Mouse (Mus musculus): Measurements from ENCODE around the gene Ccnb1ip1. TPM values are rescaled to one million over a fixed set of nuclear protein-coding genes. Genes with fewer than 3 reads are reported as not detected.
"Not testable (repeated sequence)": the region's sequence is repeated elsewhere in the genome, so short reads cannot be mapped to it uniquely, and the experiment has no call there.

Ccnb1ip1 gene
- polyA plus RNA-seq, 2 experiments: not detected

- H3K9me3 ChIP-seq (ENCODE audit: control insufficient read depth, low read length): no peaks in the 10 kb centered on the region
- ATAC-seq (ENCODE audit: insufficient read depth) (no peak), DNase-seq (ENCODE audit: low read depth in 3 of 3, low spot score in 3 of 3) (no peak)
- H3K27me3 ChIP-seq (ENCODE audit: control insufficient read depth, insufficient read depth, low read length): no peaks in the 10 kb centered on the region
- H3K27ac ChIP-seq: no peak overlapping the region
- H3K4me2 ChIP-seq (ENCODE audit: low read depth): no peak overlapping the region
- no peaks in the 10 kb centered on the region for H3K36me3 ChIP-seq (replicated peaks; ENCODE audit: control insufficient read depth, insufficient read depth, low read depth)
- H3K9ac ChIP-seq (replicated peaks): no peak overlapping the region
- WGBS (ENCODE audit: insufficient replicate concordance): 64% methylated on average over 3 of the region's 3 CpGs
- TF ChIP-seq EP300 (IDR thresholded peaks at IDR 0.05; ENCODE audit: low read depth) (no peak), CTCF (IDR thresholded peaks at IDR 0.05; ENCODE audit: low read depth) (no peak)
- H3K4me1 ChIP-seq (replicated peaks; ENCODE audit: control insufficient read depth in 2 of 2, insufficient read depth in 2 of 2, low read length in 1 of 2): no peaks in the 10 kb centered on the region
- H3K4me3 ChIP-seq (ENCODE audit: insufficient read depth in 1 of 2, low read depth in 2 of 2, low read length in 2 of 2): no peak overlapping the region
Observed at GRCm38 (mm10) chr14:50829878-50830277, 22.3 kb upstream of the Ccnb1ip1 start.

DNA sequence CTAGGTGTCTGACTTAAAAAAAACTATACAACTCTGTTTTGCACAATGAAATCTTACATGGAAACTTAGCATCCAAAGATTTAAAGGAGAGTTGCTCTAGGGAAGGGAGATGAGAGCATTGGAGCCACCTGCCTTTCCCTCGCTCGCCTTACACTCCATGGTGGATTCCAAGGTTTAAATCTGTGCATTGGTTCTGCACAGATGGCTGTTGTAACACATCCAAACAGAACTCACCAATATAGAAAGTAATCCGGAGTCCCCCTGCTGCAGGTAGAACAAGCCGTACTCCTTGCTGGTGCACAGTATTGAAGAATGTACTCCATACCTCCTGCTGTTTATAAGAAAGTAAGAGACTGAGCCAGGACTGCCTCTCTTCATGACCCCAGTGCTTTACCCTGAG is 19.0 kb upstream of the Ccnb1ip1 start:
- Histone ChIP-seq H3K4me3 (ENCODE audit: insufficient read depth in 1 of 2, low read depth in 2 of 2, low read length in 2 of 2) (no peak overlapping the region), H3K27me3 (ENCODE audit: control insufficient read depth, insufficient read depth, low read length) (no peaks in the 10 kb centered on the region), H3K4me2 (ENCODE audit: low read depth) (no peak overlapping the region), H3K9me3 (ENCODE audit: control insufficient read depth, low read length) (no peaks in the 10 kb centered on the region), H3K9ac (replicated peaks) (no peak overlapping the region), H3K4me1 (replicated peaks; ENCODE audit: control insufficient read depth in 2 of 2, insufficient read depth in 2 of 2, low read length in 1 of 2) (0 out of 4 replicates have a peak, but pooled peaks cover 0 to 2% of the 10 kb centered on the region in 2 experiments), H3K36me3 (replicated peaks; ENCODE audit: control insufficient read depth, insufficient read depth, low read depth) (peaks cover 2% of the 10 kb centered on the region; the same call in 1 of the 2 replicates), H3K27ac (no peak overlapping the region)
- WGBS (ENCODE audit: insufficient replicate concordance): 72% methylated on average over 4 of the region's 4 CpGs
- TF ChIP-seq CTCF (IDR thresholded peaks at IDR 0.05; ENCODE audit: low read depth): no peak
- TF ChIP-seq EP300 (IDR thresholded peaks at IDR 0.05; ENCODE audit: low read depth): no peak
- no peak for ATAC-seq (ENCODE audit: insufficient read depth)
- no peak for DNase-seq (ENCODE audit: low read depth in 3 of 3, low spot score in 3 of 3)

GRCm38 (mm10) chr14:50824219-50824618 is 16.7 kb upstream of the Ccnb1ip1 start:
- 0 out of 4 replicates have a peak, but pooled peaks cover 0 to 2% of the 10 kb centered on the region in 2 experiments for H3K4me1 ChIP-seq (replicated peaks; ENCODE audit: control insufficient read depth in 2 of 2, insufficient read depth in 2 of 2, low read length in 1 of 2)
- DNase-seq (ENCODE audit: low read depth in 3 of 3, low spot score in 3 of 3) (no peak), ATAC-seq (ENCODE audit: insufficient read depth) (no peak)
- H3K27ac ChIP-seq: no peak overlapping the region
- WGBS (ENCODE audit: insufficient replicate concordance): 49% methylated on average over 9 of the region's 9 CpGs
- H3K4me2 ChIP-seq (ENCODE audit: low read depth): no peak overlapping the region
- H3K9ac ChIP-seq (replicated peaks): no peak overlapping the region
- H3K27me3 ChIP-seq (ENCODE audit: control insufficient read depth, insufficient read depth, low read length): no peaks in the 10 kb centered on the region
- TF ChIP-seq CTCF (IDR thresholded peaks at IDR 0.05; ENCODE audit: low read depth): no peak
- TF ChIP-seq EP300 (IDR thresholded peaks at IDR 0.05; ENCODE audit: low read depth): no peak
- H3K36me3 ChIP-seq (replicated peaks; ENCODE audit: control insufficient read depth, insufficient read depth, low read depth): peaks cover 18% of the 10 kb centered on the region
- no peak overlapping the region for H3K4me3 ChIP-seq (ENCODE audit: insufficient read depth in 1 of 2, low read depth in 2 of 2, low read length in 2 of 2)
- H3K9me3 ChIP-seq (ENCODE audit: control insufficient read depth, low read length): no peaks in the 10 kb centered on the region

DNA sequence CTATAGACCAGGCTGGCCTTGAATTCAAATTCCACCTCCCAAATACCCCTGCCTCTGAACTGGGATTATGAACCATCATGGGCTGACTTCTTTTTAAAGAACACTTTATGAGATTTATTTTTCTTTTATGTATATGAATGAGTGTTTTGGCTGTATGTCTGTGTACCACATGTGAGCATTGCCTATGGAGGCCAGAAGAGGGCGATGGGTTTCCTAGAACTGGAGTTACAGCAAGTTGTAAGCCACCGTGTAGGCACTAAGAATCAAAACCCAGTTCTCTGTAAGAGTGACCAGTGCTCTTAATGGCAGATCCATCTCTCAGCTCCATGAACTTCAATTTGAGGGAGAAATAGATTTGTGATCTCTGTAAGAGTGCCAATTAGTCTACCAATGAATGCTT is 15.7 kb upstream of the Ccnb1ip1 start:
- Histone ChIP-seq H3K4me3 (ENCODE audit: insufficient read depth in 1 of 2, low read depth in 2 of 2, low read length in 2 of 2) (no peak overlapping the region), H3K4me1 (replicated peaks; ENCODE audit: control insufficient read depth in 2 of 2, insufficient read depth in 2 of 2, low read length in 1 of 2) (0 out of 4 replicates have a peak, but pooled peaks cover 0 to 2% of the 10 kb centered on the region in 2 experiments)
- no peak for ATAC-seq (ENCODE audit: insufficient read depth)

GRCm38 (mm10) chr14:50813060-50813459 is 5.5 kb upstream of the Ccnb1ip1 start:
- Histone ChIP-seq H3K4me3 (ENCODE audit: insufficient read depth in 1 of 2, low read depth in 2 of 2, low read length in 2 of 2) (no peak overlapping the region), H3K9ac (replicated peaks) (no peak overlapping the region), H3K4me1 (replicated peaks; ENCODE audit: control insufficient read depth in 2 of 2, insufficient read depth in 2 of 2, low read length in 1 of 2) (peaks cover 2 to 4% of the 10 kb centered on the region in 2 experiments; a peak in 1 of 4 replicates)

More for the DNA sequence above, 15.7 kb upstream of the Ccnb1ip1 start:
- H3K27me3 ChIP-seq (ENCODE audit: control insufficient read depth, insufficient read depth, low read length): no peaks in the 10 kb centered on the region
- no peak for DNase-seq (ENCODE audit: low read depth in 3 of 3, low spot score in 3 of 3)
- no peak overlapping the region for H3K9ac ChIP-seq (replicated peaks)
- TF ChIP-seq EP300 (IDR thresholded peaks at IDR 0.05; ENCODE audit: low read depth) (no peak), CTCF (IDR thresholded peaks at IDR 0.05; ENCODE audit: low read depth) (peak; percentile 24; the same call in 1 of the 2 replicates)
- no peak overlapping the region for H3K4me2 ChIP-seq (ENCODE audit: low read depth)
- peaks cover 23% of the 10 kb centered on the region for H3K36me3 ChIP-seq (replicated peaks; ENCODE audit: control insufficient read depth, insufficient read depth, low read depth)
- no peaks in the 10 kb centered on the region for H3K9me3 ChIP-seq (ENCODE audit: control insufficient read depth, low read length)
- WGBS (ENCODE audit: insufficient replicate concordance): 70% methylated on average over 2 of the region's 2 CpGs
- no peak overlapping the region for H3K27ac ChIP-seq

GRCm38 (mm10) chr14:50806469-50806868 is 1.1 kb downstream of the Ccnb1ip1 start:
- H3K4me2 ChIP-seq (ENCODE audit: low read depth): peak overlapping the region; percentile 80
- H3K4me3 ChIP-seq (ENCODE audit: insufficient read depth in 1 of 2, low read depth in 2 of 2, low read length in 2 of 2): peak overlapping the region in 1 of 2 experiments; percentile 69; a peak in 1 of 4 replicates
- peak overlapping the region; percentile 74 for H3K27ac ChIP-seq
- H3K36me3 ChIP-seq (replicated peaks; ENCODE audit: control insufficient read depth, insufficient read depth, low read depth); DNase-seq (ENCODE audit: low read depth in 3 of 3, low spot score in 3 of 3); H3K4me1 ChIP-seq (replicated peaks; ENCODE audit: control insufficient read depth in 2 of 2, insufficient read depth in 2 of 2, low read length in 1 of 2); H3K9me3 ChIP-seq (ENCODE audit: control insufficient read depth, low read length); H3K27me3 ChIP-seq (ENCODE audit: control insufficient read depth, insufficient read depth, low read length); ATAC-seq (ENCODE audit: insufficient read depth): not testable (repeated sequence)
- 77% methylated on average over 5 of the region's 5 CpGs for WGBS (ENCODE audit: insufficient replicate concordance)
- H3K9ac ChIP-seq (replicated peaks): peak overlapping the region; percentile 83

More at GRCm38 (mm10) chr14:50813060-50813459, 5.5 kb upstream of the Ccnb1ip1 start:
- TF ChIP-seq CTCF (IDR thresholded peaks at IDR 0.05; ENCODE audit: low read depth): no peak
- no peak for TF ChIP-seq EP300 (IDR thresholded peaks at IDR 0.05; ENCODE audit: low read depth)
- WGBS (ENCODE audit: insufficient replicate concordance): 73% methylated on average over 2 of the region's 2 CpGs
- Histone ChIP-seq H3K27me3 (ENCODE audit: control insufficient read depth, insufficient read depth, low read length) (no peaks in the 10 kb centered on the region), H3K27ac (no peak overlapping the region), H3K4me2 (ENCODE audit: low read depth) (no peak overlapping the region), H3K9me3 (ENCODE audit: control insufficient read depth, low read length) (no peaks in the 10 kb centered on the region), H3K36me3 (replicated peaks; ENCODE audit: control insufficient read depth, insufficient read depth, low read depth) (peaks cover 47% of the 10 kb centered on the region)
- ATAC-seq (ENCODE audit: insufficient read depth) (no peak), DNase-seq (ENCODE audit: low read depth in 3 of 3, low spot score in 3 of 3) (no peak)
